Mouse (Mus musculus) embryonic stem cell, embryonic (primary cell): ENCODE results near the gene Ascc1.

ENCODE experiments used
- CTCF ChIA-PET, 4 experiments: fragments of 300-600 bp in 2 of 4; fragments of 350-600 bp in 2 of 4; sonication (Branson Sonifier 250); formaldehyde crosslinking; loops; one replicate each; lab custom pipeline; 2022; ENCODE audit warnings: inconsistent platforms in 2 of 4; lab: Charles Lee
- POLR2A ChIA-PET, 4 experiments: fragments of 300-600 bp in 2 of 4; fragments of 350-600 bp in 2 of 4; sonication (Branson Sonifier 250); formaldehyde crosslinking; loops; one replicate each; lab custom pipeline; 2022; ENCODE audit warnings: antibody characterized with exemption in 4 of 4, inconsistent platforms in 1 of 4; lab: Charles Lee

Gene Ascc1

DNA sequence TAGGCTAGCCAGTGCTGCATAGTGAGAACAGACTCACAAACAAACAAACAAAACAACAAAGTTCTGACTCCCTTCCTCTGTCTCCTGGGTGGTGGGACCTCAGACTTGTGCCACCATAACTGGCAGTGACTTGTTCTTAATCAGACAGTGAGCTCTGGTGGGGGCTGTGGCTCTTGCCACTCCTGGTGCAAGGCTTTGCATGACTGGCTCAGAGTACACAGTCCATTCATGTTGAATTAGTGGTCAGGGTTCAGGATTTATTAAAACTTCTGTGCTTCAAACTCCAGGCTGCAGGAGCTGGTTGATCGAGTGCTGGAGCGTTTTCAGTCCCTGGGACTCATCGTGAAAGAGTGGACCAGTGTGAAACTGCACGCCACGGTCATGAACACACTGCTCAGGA is 59.6 kb downstream of the Ascc1 start:
- POLR2A ChIA-PET, result interaction anchor here in 1 of 4 experiments (0.8 kb wide), 1 partner anchor 29 kb away, joined by 4 read pairs; no protein-coding TSS in a partner anchor

DNA sequence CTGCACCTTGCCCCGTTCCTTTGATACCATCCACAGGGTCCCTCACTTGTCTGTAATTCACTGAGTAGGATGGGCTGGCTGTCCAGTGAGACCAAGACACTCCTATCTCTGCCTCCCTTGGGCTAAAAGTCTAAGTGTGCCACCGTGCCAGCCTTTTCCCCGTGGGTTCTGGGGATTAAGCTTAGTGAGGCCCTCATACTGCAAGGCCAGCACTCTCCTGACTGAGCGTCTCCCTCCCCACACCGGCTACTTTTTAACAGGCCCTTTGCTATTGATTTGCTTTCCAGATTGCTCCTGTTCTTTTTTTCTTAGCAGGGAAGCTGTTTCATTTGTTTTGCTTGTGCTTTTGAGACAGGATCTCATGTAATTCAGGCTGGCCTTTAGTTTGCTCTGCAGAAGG is 60.3 kb downstream of the Ascc1 start:
- ChIA-PET POLR2A (interaction anchor here in 1 of 4 experiments (0.8 to 1.9 kb wide), 4 partner anchors 13 to 164 kb away, joined by 4 to 6 read pairs (median 4); no protein-coding TSS in a partner anchor), CTCF (interaction anchor here in 1 of 4 experiments (0.9 to 1.4 kb wide), 2 partner anchors 43 to 44 kb away, joined by 3 read pairs; no protein-coding TSS in a partner anchor)

More for the DNA sequence above, 59.6 kb downstream of the Ascc1 start:
- CTCF ChIA-PET, result interaction anchor here in 1 of 4 experiments (1.4 kb wide), 1 partner anchor 16 kb away, joined by 3 read pairs; no protein-coding TSS in a partner anchor

GRCm38 (mm10) chr10:60066524-60066923 is 63.9 kb downstream of the Ascc1 start:
- CTCF ChIA-PET, result interaction anchor here (0.5 to 2.1 kb wide), 73 partner anchors 8 to 399 kb away, joined by 3 to 28 read pairs (median 4); partner anchors contain the start of genes Anapc16 (in 1 of the 4), Ascc1 (in 1 of the 4) and Ddit4 (in 1 of the 4)
- POLR2A ChIA-PET, result interaction anchor here in 2 of 4 experiments (0.6 to 1.3 kb wide), 5 partner anchors 9 to 743 kb away, joined by 3 to 4 read pairs (median 4); partner anchors contain the start of gene P4ha1 (in 1 of the 2)

DNA sequence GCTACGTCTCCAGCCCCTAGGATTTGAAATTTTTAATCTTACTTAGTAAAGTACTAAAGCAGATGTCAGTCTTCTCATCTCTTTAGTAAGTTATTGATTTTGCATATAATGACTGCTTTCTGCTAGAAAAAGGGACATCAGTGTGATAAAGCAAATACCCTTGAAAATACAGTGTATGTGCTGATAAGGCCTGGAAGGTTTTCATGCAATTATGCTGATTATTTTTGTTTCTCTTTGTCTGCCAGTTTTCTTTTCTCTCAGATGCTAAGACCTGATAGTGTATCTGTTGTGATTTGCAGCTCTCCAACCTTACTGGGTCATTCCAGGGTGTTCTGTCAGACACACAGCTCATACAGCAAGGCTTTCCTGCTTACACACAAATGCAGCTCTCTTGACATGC is 72.6 kb downstream of the Ascc1 start:
- ChIA-PET CTCF (interaction anchor here in 3 of 4 experiments (0.7 to 1.6 kb wide), 3 partner anchors 9 to 180 kb away, joined by 4 to 5 read pairs (median 5); no protein-coding TSS in a partner anchor), POLR2A (interaction anchor here in 2 of 4 experiments (0.6 to 1.5 kb wide), 3 partner anchors 8 to 60 kb away, joined by 3 to 4 read pairs (median 4); no protein-coding TSS in a partner anchor)

- CTCF ChIA-PET, result interaction anchor here in 2 of 4 experiments (0.6 to 1.2 kb wide), 2 partner anchors 114 to 177 kb away, joined by 3 read pairs; no protein-coding TSS in a partner anchor
- POLR2A ChIA-PET, result no interaction called here
Measured at GRCm38 (mm10) chr10:60077226-60077625, 74.6 kb downstream of the Ascc1 start.

- POLR2A ChIA-PET, result interaction anchor here in 1 of 4 experiments (0.6 kb wide), 1 partner anchor 28 kb away, joined by 7 read pairs; the partner anchor contains the start of gene Spock2
- CTCF ChIA-PET, result interaction anchor here in 3 of 4 experiments (0.6 to 1.8 kb wide), 4 partner anchors 11 to 683 kb away, joined by 3 to 5 read pairs (median 5); no protein-coding TSS in a partner anchor
Measured at GRCm38 (mm10) chr10:60077736-60078560, 75.3 kb downstream of the Ascc1 start.

- CTCF ChIA-PET, result interaction anchor here in 3 of 4 experiments (0.6 to 1.8 kb wide), 3 partner anchors 12 to 682 kb away, joined by 5 read pairs; no protein-coding TSS in a partner anchor
- POLR2A ChIA-PET, result interaction anchor here in 1 of 4 experiments (0.6 kb wide), 1 partner anchor 27 kb away, joined by 7 read pairs; the partner anchor contains the start of gene Spock2
Measured at GRCm38 (mm10) chr10:60078561-60078917, 75.9 kb downstream of the Ascc1 start.

GRCm38 (mm10) chr10:60080171-60080570 is 77.6 kb downstream of the Ascc1 start:
- POLR2A ChIA-PET, result interaction anchor here in 2 of 4 experiments (0.6 to 0.8 kb wide), 2 partner anchors 27 to 130 kb away, joined by 3 to 4 read pairs; no protein-coding TSS in a partner anchor

GRCm38 (mm10) chr10:60080601-60080981 is 78.0 kb downstream of the Ascc1 start:
- ChIA-PET POLR2A (interaction anchor here in 2 of 4 experiments (0.6 to 0.8 kb wide), 2 partner anchors 27 to 130 kb away, joined by 3 to 4 read pairs; no protein-coding TSS in a partner anchor), CTCF (interaction anchor here (0.6 to 3.1 kb wide), 7 partner anchors 14 to 186 kb away, joined by 3 to 13 read pairs (median 4); no protein-coding TSS in a partner anchor)

More at GRCm38 (mm10) chr10:60080171-60080570, 77.6 kb downstream of the Ascc1 start:
- CTCF ChIA-PET, result interaction anchor here (0.6 to 3.1 kb wide), 8 partner anchors 13 to 185 kb away, joined by 3 to 13 read pairs (median 4); no protein-coding TSS in a partner anchor

GRCm38 (mm10) chr10:60080982-60081825 is 78.6 kb downstream of the Ascc1 start:
- POLR2A ChIA-PET, result interaction anchor here (0.6 to 1.4 kb wide), 6 partner anchors 26 to 504 kb away, joined by 3 to 4 read pairs (median 3); partner anchors contain the start of gene Ddit4 (in 1 of the 4)
- CTCF ChIA-PET, result interaction anchor here (0.5 to 3.1 kb wide), 13 partner anchors 14 to 1452 kb away, joined by 3 to 13 read pairs (median 4); no protein-coding TSS in a partner anchor

DNA sequence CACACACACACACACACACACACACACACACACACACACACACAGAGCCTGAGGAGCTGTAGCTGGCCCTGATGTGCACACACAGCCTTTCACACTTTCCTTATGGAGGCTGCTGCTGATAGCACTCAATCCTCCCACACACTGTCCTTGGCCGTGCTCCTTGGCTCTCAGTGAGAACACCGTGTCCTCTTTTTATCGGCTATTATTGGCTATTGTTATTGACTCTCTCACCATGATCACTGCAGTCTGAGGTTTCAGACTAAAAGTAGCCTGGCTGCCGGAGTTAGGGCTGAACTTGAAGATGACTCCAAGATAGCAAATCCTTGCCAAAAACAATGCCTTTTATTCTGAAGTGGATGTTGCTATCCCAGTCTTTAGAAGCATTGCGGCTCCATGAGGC is 79.3 kb downstream of the Ascc1 start:
- CTCF ChIA-PET, result interaction anchor here (0.6 to 3.1 kb wide), 7 partner anchors 15 to 187 kb away, joined by 3 to 13 read pairs (median 4); no protein-coding TSS in a partner anchor
- POLR2A ChIA-PET, result interaction anchor here in 2 of 4 experiments (0.6 to 1.4 kb wide), 3 partner anchors 58 to 401 kb away, joined by 3 to 4 read pairs (median 3); partner anchors contain the start of gene Ddit4 (in 1 of the 2)

- POLR2A ChIA-PET, result interaction anchor here in 1 of 4 experiments (0.7 kb wide), 1 partner anchor 46 kb away, joined by 3 read pairs; no protein-coding TSS in a partner anchor
- CTCF ChIA-PET, result no interaction called here
Measured at GRCm38 (mm10) chr10:60084065-60084464, 81.5 kb downstream of the Ascc1 start.

DNA sequence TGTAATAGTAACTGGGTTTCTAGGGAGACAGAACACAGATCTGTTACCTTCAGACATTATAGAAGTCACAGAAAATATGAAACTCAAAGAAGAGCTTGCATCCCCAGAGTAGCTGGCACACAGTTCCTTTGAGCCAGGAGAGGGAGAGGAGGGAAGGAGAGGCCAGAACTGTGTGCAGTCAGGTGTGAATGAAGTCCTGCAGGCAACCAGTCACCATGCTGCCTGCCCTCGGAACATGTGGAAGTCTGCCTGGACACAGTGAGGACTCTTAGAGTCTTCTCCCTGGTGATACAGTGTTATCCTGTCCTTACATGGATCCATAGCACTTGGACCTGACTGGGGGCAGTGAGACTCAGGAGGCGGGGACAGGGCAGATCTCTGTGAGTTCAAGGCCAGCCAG is 89.7 kb downstream of the Ascc1 start:
- ChIA-PET CTCF (no interaction called here), POLR2A (interaction anchor here in 1 of 4 experiments (1.5 kb wide), 1 partner anchor 11 kb away, joined by 6 read pairs; no protein-coding TSS in a partner anchor)

DNA sequence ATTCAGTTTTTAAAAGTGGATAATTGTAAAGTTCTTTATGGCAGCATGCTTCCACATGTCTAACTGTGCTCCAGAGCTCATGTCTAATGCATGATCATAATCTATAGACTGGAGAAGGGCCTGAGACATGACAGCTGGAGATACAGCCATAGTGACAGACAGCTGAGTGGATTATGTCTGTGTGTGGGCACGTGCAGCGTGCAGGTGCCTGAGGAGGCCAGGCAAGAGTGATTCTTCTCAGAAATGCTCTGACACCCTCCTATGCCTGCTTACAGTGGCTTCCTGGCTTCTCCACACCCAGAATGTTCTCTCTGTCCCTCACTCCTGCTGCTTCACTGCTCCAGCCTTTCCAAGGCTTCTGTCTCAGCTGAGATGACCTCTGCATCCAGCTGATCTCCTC is 91.1 kb downstream of the Ascc1 start:
- ChIA-PET CTCF (interaction anchor here in 2 of 4 experiments (1.0 to 1.3 kb wide), 2 partner anchors 22 to 30 kb away, joined by 3 to 4 read pairs; no protein-coding TSS in a partner anchor), POLR2A (interaction anchor here in 1 of 4 experiments (1.5 kb wide), 1 partner anchor 14 kb away, joined by 3 read pairs; no protein-coding TSS in a partner anchor)

- CTCF ChIA-PET, result no interaction called here
Measured at GRCm38 (mm10) chr10:60095558-60095957, 93.0 kb downstream of the Ascc1 start.

GRCm38 (mm10) chr10:60096302-60096701 is 93.7 kb downstream of the Ascc1 start:
- ChIA-PET CTCF (interaction anchor here in 1 of 4 experiments (1.8 kb wide), 1 partner anchor 28 kb away, joined by 5 read pairs; no protein-coding TSS in a partner anchor), POLR2A (interaction anchor here in 1 of 4 experiments (0.5 to 1.9 kb wide), 2 partner anchors 11 to 122 kb away, joined by 3 to 6 read pairs; no protein-coding TSS in a partner anchor)

More at GRCm38 (mm10) chr10:60095558-60095957, 93.0 kb downstream of the Ascc1 start:
- POLR2A ChIA-PET, result interaction anchor here in 1 of 4 experiments (0.7 kb wide), 1 partner anchor 9 kb away, joined by 3 read pairs; no protein-coding TSS in a partner anchor
